Mouse (Mus musculus): ENCODE data around the gene Zfp598. TPM values are rescaled to one million over a fixed set of nuclear protein-coding genes. Genes with fewer than 3 reads are reported as not detected.
A peak's percentile ranks its signal among the peaks of the same experiment; 100 is the strongest.

Gene Zfp598
- polyA plus RNA-seq, 1 experiment from 2014 or later: 19.4 TPM

- WGBS: 21% methylated on average over 23 of the region's 23 CpGs
- peak overlapping the region; percentile 38; the same call in 1 of the 2 replicates for H3K9ac ChIP-seq (ENCODE audit: low read length)
- ATAC-seq (ENCODE audit: insufficient number of reproducible peaks, insufficient read depth, low FRiP score, low read depth): no peak
Observed at GRCm38 (mm10) chr17:24687599-24687998, 18.1 kb downstream of the Zfp598 start.

GRCm38 (mm10) chr17:24689251-24690081 is 20.0 kb downstream of the Zfp598 start, which contains the start of gene Syngr3:
TSS of gene Syngr3 (minus strand) at chr17:24689955.
- H3K9ac ChIP-seq (ENCODE audit: low read length): peak within 1 kb of the TSS; percentile 59
- ATAC-seq (ENCODE audit: insufficient number of reproducible peaks, insufficient read depth, low FRiP score, low read depth): no peak
- peaks cover 22% of the 10 kb centered on the region for H3K36me3 ChIP-seq (ENCODE audit: control insufficient read depth, insufficient read depth, low read length)
- peak within 1 kb of the TSS; percentile 50 to 56 for H3K4me3 ChIP-seq (ENCODE audit: control insufficient read depth in 1 of 2, insufficient read depth in 1 of 2, low read depth in 1 of 2, low read length in 2 of 2)
- peak within 1 kb of the TSS; percentile 86 for H3K4me2 ChIP-seq (ENCODE audit: low read length)
- H3K27ac ChIP-seq (replicated peaks in 1 of 2; ENCODE audit: control insufficient read depth in 1 of 2, insufficient read depth in 1 of 2, low read depth in 2 of 2, low read length in 2 of 2): no peak within 1 kb of the TSS
- H3K4me1 ChIP-seq (ENCODE audit: control insufficient read depth in 2 of 2, insufficient read depth in 2 of 2, low read length in 2 of 2): peaks cover 6 to 16% of the 10 kb centered on the region in 2 experiments; a peak in 3 of 4 replicates
- H3K9me3 ChIP-seq (ENCODE audit: control insufficient read depth, low read length): no peaks in the 10 kb centered on the region
- peaks cover 45% of the 10 kb centered on the region for H3K27me3 ChIP-seq (ENCODE audit: control insufficient read depth, insufficient read depth, low read length)
- WGBS: under 1% methylated on average over 54 of the region's 55 CpGs

More at GRCm38 (mm10) chr17:24687599-24687998, 18.1 kb downstream of the Zfp598 start:
- peaks cover 6 to 16% of the 10 kb centered on the region in 2 experiments; a peak in 3 of 4 replicates for H3K4me1 ChIP-seq (ENCODE audit: control insufficient read depth in 2 of 2, insufficient read depth in 2 of 2, low read length in 2 of 2)
- H3K9me3 ChIP-seq (ENCODE audit: control insufficient read depth, low read length): no peaks in the 10 kb centered on the region
- H3K27ac ChIP-seq (replicated peaks in 1 of 2; ENCODE audit: control insufficient read depth in 1 of 2, insufficient read depth in 1 of 2, low read depth in 2 of 2, low read length in 2 of 2): no peak overlapping the region
- peaks cover 8% of the 10 kb centered on the region for H3K36me3 ChIP-seq (ENCODE audit: control insufficient read depth, insufficient read depth, low read length)
- H3K27me3 ChIP-seq (ENCODE audit: control insufficient read depth, insufficient read depth, low read length): peaks cover 45% of the 10 kb centered on the region
- peak overlapping the region; percentile 30 to 35 for H3K4me3 ChIP-seq (ENCODE audit: control insufficient read depth in 1 of 2, insufficient read depth in 1 of 2, low read depth in 1 of 2, low read length in 2 of 2)
- H3K4me2 ChIP-seq (ENCODE audit: low read length): peak overlapping the region; percentile 62

- Histone ChIP-seq H3K9me3 (ENCODE audit: control insufficient read depth, low read length) (no peaks in the 10 kb centered on the region), H3K27ac (replicated peaks in 1 of 2; ENCODE audit: control insufficient read depth in 1 of 2, insufficient read depth in 1 of 2, low read depth in 2 of 2, low read length in 2 of 2) (no peak overlapping the region), H3K9ac (ENCODE audit: low read length) (no peak overlapping the region), H3K27me3 (ENCODE audit: control insufficient read depth, insufficient read depth, low read length) (peaks cover 38% of the 10 kb centered on the region), H3K4me1 (ENCODE audit: control insufficient read depth in 2 of 2, insufficient read depth in 2 of 2, low read length in 2 of 2) (peaks cover 3 to 25% of the 10 kb centered on the region in 2 experiments; a peak in 3 of 4 replicates), H3K4me2 (ENCODE audit: low read length) (no peak overlapping the region), H3K36me3 (ENCODE audit: control insufficient read depth, insufficient read depth, low read length) (peaks cover 23% of the 10 kb centered on the region), H3K4me3 (ENCODE audit: control insufficient read depth in 1 of 2, insufficient read depth in 1 of 2, low read depth in 1 of 2, low read length in 2 of 2) (no peak overlapping the region)
- ATAC-seq (ENCODE audit: insufficient number of reproducible peaks, insufficient read depth, low FRiP score, low read depth): no peak
- 81% methylated on average over 5 of the region's 5 CpGs for WGBS
Observed at GRCm38 (mm10) chr17:24692385-24692784, 22.9 kb downstream of the Zfp598 start.

- 8% methylated on average over 47 of the region's 51 CpGs for whole genome bisulfite sequencing
- H3K4me3 ChIP-seq (ENCODE audit: control insufficient read depth in 1 of 2, insufficient read depth in 1 of 2, low read depth in 1 of 2, low read length in 2 of 2): peak overlapping the region; percentile 87 to 96
- peaks cover 7% of the 10 kb centered on the region for H3K27me3 ChIP-seq (ENCODE audit: control insufficient read depth, insufficient read depth, low read length)
- H3K9ac ChIP-seq (ENCODE audit: low read length): peak overlapping the region; percentile 91
- no peaks in the 10 kb centered on the region for H3K9me3 ChIP-seq (ENCODE audit: control insufficient read depth, low read length)
- peaks cover 2 to 12% of the 10 kb centered on the region in 2 experiments; a peak in 3 of 4 replicates for H3K4me1 ChIP-seq (ENCODE audit: control insufficient read depth in 2 of 2, insufficient read depth in 2 of 2, low read length in 2 of 2)
- H3K36me3 ChIP-seq (ENCODE audit: control insufficient read depth, insufficient read depth, low read length): peaks cover 36% of the 10 kb centered on the region
- peak overlapping the region; percentile 70 to 82 for H3K27ac ChIP-seq (replicated peaks in 1 of 2; ENCODE audit: control insufficient read depth in 1 of 2, insufficient read depth in 1 of 2, low read depth in 2 of 2, low read length in 2 of 2)
- peak; percentile 6; the same call in 1 of the 2 replicates for ATAC-seq (ENCODE audit: insufficient number of reproducible peaks, insufficient read depth, low FRiP score, low read depth)
- H3K4me2 ChIP-seq (ENCODE audit: low read length): peak overlapping the region; percentile 85
Observed at GRCm38 (mm10) chr17:24695326-24696010, 26.0 kb downstream of the Zfp598 start.

GRCm38 (mm10) chr17:24696011-24696697 is 26.7 kb downstream of the Zfp598 start, which contains the start of the genes Gfer and Noxo1:
TSS of gene Gfer (minus strand) at chr17:24696156.
TSS of gene Noxo1 (plus strand) at chr17:24696234.
- peak within 1 kb of the TSS; percentile 91 for H3K9ac ChIP-seq (ENCODE audit: low read length)
- H3K36me3 ChIP-seq (ENCODE audit: control insufficient read depth, insufficient read depth, low read length): peaks cover 43% of the 10 kb centered on the region
- H3K9me3 ChIP-seq (ENCODE audit: control insufficient read depth, low read length): no peaks in the 10 kb centered on the region
- H3K27ac ChIP-seq (replicated peaks in 1 of 2; ENCODE audit: control insufficient read depth in 1 of 2, insufficient read depth in 1 of 2, low read depth in 2 of 2, low read length in 2 of 2): peak within 1 kb of the TSS; percentile 72 to 82
- WGBS: under 1% methylated on average over 69 of the region's 76 CpGs
- peaks cover 2 to 12% of the 10 kb centered on the region in 2 experiments; a peak in 3 of 4 replicates for H3K4me1 ChIP-seq (ENCODE audit: control insufficient read depth in 2 of 2, insufficient read depth in 2 of 2, low read length in 2 of 2)
- H3K27me3 ChIP-seq (ENCODE audit: control insufficient read depth, insufficient read depth, low read length): peaks cover under 1% of the 10 kb centered on the region; the same call in 1 of the 2 replicates
- H3K4me3 ChIP-seq (ENCODE audit: control insufficient read depth in 1 of 2, insufficient read depth in 1 of 2, low read depth in 1 of 2, low read length in 2 of 2): peak within 1 kb of the TSS; percentile 87 to 96
- H3K4me2 ChIP-seq (ENCODE audit: low read length): peak within 1 kb of the TSS; percentile 85
- peak; percentile 92 for ATAC-seq (ENCODE audit: insufficient number of reproducible peaks, insufficient read depth, low FRiP score, low read depth)

GRCm38 (mm10) chr17:24697985-24698384 is 28.5 kb downstream of the Zfp598 start:
- no peak overlapping the region for H3K27ac ChIP-seq (replicated peaks in 1 of 2; ENCODE audit: control insufficient read depth in 1 of 2, insufficient read depth in 1 of 2, low read depth in 2 of 2, low read length in 2 of 2)

GRCm38 (mm10) chr17:24698715-24699114 is 29.2 kb downstream of the Zfp598 start:
- Histone ChIP-seq H3K4me3 (ENCODE audit: control insufficient read depth in 1 of 2, insufficient read depth in 1 of 2, low read depth in 1 of 2, low read length in 2 of 2) (no peak overlapping the region), H3K4me1 (ENCODE audit: control insufficient read depth in 2 of 2, insufficient read depth in 2 of 2, low read length in 2 of 2) (peaks cover 2 to 12% of the 10 kb centered on the region in 2 experiments; a peak in 3 of 4 replicates), H3K27ac (replicated peaks in 1 of 2; ENCODE audit: control insufficient read depth in 1 of 2, insufficient read depth in 1 of 2, low read depth in 2 of 2, low read length in 2 of 2) (no peak overlapping the region), H3K4me2 (ENCODE audit: low read length) (no peak overlapping the region), H3K36me3 (ENCODE audit: control insufficient read depth, insufficient read depth, low read length) (peaks cover 51% of the 10 kb centered on the region), H3K9ac (ENCODE audit: low read length) (no peak overlapping the region), H3K27me3 (ENCODE audit: control insufficient read depth, insufficient read depth, low read length) (no peaks in the 10 kb centered on the region), H3K9me3 (ENCODE audit: control insufficient read depth, low read length) (no peaks in the 10 kb centered on the region)
- 61% methylated on average over 9 of the region's 9 CpGs for WGBS
- no peak for ATAC-seq (ENCODE audit: insufficient number of reproducible peaks, insufficient read depth, low FRiP score, low read depth)

More at GRCm38 (mm10) chr17:24697985-24698384, 28.5 kb downstream of the Zfp598 start:
- no peaks in the 10 kb centered on the region for H3K27me3 ChIP-seq (ENCODE audit: control insufficient read depth, insufficient read depth, low read length)
- ATAC-seq (ENCODE audit: insufficient number of reproducible peaks, insufficient read depth, low FRiP score, low read depth): no peak
- H3K4me3 ChIP-seq (ENCODE audit: control insufficient read depth in 1 of 2, insufficient read depth in 1 of 2, low read depth in 1 of 2, low read length in 2 of 2): no peak overlapping the region
- no peak overlapping the region for H3K4me2 ChIP-seq (ENCODE audit: low read length)
- peaks cover 49% of the 10 kb centered on the region for H3K36me3 ChIP-seq (ENCODE audit: control insufficient read depth, insufficient read depth, low read length)
- H3K9ac ChIP-seq (ENCODE audit: low read length): no peak overlapping the region
- WGBS: 23% methylated on average over 5 of the region's 5 CpGs
- peaks cover 2 to 12% of the 10 kb centered on the region in 2 experiments; a peak in 3 of 4 replicates for H3K4me1 ChIP-seq (ENCODE audit: control insufficient read depth in 2 of 2, insufficient read depth in 2 of 2, low read length in 2 of 2)
- no peaks in the 10 kb centered on the region for H3K9me3 ChIP-seq (ENCODE audit: control insufficient read depth, low read length)
